Mouse (Mus musculus) urinary bladder, postnatal 14 days (tissue): ENCODE data around the gene Ctnnbl1.

ENCODE experiments used
- DNase-seq: peaks from one replicate; pipeline ENCODE4 v3.0.0; 2021; ENCODE audit warnings: low spot score

The Ctnnbl1 gene

DNA sequence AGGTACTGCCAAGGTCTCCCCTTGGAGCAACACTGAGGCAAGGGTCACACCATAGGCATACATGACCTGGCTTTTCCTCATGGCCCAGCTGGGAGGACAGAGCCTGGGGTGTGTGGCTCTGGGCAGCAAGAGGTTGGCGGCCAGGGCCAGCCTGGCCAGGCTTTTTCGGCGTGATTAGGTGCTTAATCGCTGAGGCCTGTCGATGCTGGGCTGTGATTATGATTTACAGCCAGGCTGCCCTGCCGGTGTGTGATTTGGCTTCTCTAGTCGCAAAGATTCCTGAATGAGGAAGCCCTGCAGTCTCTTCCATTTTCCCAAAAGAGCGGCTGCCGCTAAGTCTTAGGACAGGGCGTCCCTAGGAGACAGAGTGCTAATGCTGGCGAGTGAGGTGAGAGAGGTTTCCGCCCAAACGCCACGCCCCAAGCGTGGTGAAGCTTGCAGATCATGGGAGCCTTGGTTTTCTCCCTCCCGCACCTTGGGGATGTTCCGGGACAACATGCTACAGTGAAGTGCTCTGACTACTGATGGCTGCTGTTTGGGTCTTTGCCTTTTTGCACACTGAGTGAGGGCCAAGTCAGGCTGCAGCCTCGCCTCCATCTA lies 203.5 kb downstream of the Ctnnbl1 start:
- DNase-seq, result no peak
